Mouse (Mus musculus) E14TG2a.4 (cell line): ENCODE data around the gene Gba.

Experiments
- CTCF ChIP-seq: conservative IDR thresholded peaks from 2 replicates; pipeline ENCODE4 v1.5.1; 2014; ENCODE audit warnings: low read length
- NANOG ChIP-seq: IDR thresholded peaks from 2 replicates; pipeline ENCODE4 v1.6.1; 2014; ENCODE audit warnings: borderline replicate concordance, low read length, mixed read lengths
- POU5F1 ChIP-seq: IDR thresholded peaks from 2 replicates; pipeline ENCODE4 v1.6.1; 2014; ENCODE audit warnings: low read length, borderline replicate concordance

DNA sequence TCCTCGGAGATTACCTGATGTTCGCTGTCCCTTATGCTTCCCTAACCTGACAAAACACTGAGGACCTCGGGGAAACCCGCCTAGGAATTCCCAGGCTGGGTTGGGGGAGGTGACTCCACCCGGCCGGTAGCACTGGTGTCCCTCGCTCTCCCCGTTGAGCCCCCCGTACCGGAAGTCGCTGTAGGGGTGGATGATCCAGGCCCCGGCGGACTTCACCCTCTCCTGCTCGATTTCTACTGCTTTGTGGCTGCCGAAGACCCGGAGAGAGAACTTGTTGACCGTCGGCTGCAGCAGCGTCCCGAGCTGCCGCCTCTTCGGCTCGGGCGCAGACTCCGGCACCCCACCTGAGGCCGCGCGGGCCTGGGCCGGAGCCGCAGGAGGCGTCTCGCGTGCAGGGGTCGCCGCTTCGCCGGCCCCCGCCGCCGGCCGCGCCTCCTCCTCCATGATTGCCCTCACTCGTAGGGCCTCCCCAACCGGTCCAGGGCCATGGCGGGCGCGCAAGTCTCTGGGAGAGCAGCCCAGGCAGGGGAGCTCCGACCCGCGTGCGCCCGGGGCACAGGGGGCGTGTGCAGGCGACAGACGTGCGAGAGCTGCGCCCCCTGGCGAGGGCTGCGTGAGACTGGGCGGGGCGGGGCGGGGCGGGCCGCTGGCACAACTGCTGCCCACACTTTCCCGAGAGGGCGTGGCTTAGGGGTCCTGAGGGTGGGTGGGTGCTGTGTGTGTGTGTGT is 42.9 kb upstream of the Gba start, which contains the start of gene Hcn3:
- TF ChIP-seq CTCF (no peak), NANOG (no peak), POU5F1 (no peak)
